Mouse (Mus musculus) neutrophil, adult 5-6 weeks (primary cell): ENCODE measurements around the gene Hps1. TPM values are rescaled to one million over a fixed set of nuclear protein-coding genes. Genes with fewer than 3 reads are reported as not detected.

ENCODE experiments used
- ATAC-seq: fragments of 151-379, 151-347 bp; 2 replicates; pipeline ENCODE4 v1.8.0; 2017; ENCODE audit warnings: mild to moderate bottlenecking, moderate TSS enrichment; ENCODE audit not compliant: insufficient number of reproducible peaks, poor library complexity, low FRiP score, severe bottlenecking; ENCODE audit errors: extremely low read depth
- total RNA-seq: library from RNA; stranded (forward); fragments of 200-1000 nt; gene quantifications from 2 replicates; pipeline ENCODE4 v1.2.3, GENCODE M21; 2017

Hps1 gene
- total RNA-seq, 1 experiment from 2014 or later = 24.7 TPM

DNA sequence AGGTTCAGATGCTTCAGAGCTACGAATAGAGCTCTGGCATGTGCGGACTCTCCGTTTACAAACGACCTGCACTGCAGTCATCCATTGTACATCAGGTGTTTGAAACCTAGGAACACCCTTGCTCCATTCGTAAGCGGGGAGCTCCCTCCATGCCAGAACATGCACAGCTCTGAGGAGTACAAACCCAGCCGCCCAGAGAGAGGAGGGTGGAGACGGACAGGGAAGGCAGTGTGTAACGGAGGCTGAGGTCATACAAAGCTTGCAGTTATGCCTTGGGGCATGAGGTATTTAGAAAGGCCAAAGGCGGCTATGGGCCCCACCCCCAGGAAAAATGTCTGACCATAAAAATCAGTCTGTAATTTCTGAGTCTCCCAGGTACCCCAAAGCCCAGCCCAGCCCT, 15.4 kb downstream of the Hps1 start:
- no peak for ATAC-seq

DNA sequence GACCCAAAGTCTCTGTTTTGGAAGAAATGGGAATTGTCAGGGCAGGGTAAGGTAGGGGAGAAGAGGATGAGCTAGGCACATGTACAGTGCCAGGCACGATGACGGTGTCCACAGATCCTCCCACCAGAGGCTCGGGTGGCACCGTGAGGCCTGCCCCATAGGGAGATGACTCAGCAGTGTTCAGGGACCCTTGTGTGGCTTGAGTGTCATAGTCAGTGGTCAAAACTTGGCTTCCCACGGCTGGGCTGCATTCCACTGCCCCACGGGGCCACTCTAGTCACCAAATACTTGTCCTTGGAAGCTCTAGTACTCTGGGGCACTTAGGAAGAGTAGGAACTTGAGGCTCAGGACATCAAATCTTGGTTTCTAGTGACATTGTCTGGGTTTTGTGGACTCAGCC, 23.1 kb downstream of the Hps1 start:
- no peak for ATAC-seq

DNA sequence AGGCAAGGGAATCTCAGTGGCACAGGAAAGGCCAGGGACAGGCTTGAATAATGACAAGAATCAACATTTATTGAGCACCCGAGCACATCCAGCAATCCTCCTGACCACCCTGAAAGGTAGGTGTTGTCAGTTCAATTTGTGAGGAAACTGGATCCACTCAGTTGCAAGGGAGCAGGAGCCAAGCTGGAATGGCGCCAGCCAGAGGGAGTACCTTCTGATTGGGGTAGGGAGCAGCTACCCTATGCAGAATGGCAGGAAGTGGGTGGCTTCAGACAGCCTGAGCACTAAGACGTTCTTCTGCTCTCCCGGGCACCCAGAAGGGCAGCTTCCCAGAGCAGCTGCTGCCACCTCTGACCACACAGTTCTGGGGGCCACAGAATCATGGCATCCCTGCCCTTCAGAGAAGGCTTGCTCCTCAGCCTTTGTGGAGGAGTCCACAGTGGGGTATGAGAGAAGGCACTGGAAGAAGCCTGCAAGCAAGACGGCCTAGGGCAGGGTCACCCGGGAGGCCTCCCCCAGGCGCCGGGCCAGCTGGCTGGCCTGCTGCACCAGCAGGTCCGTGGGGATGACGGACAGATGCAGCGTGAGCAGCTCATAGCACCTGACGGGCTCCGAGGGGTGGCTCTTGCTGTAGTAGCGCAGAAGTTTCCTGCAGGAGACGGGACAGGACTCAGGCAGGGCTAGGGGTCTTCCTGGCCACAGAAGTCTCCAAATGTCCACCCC, 24.5 kb downstream of the Hps1 start:
- no peak for ATAC-seq

DNA sequence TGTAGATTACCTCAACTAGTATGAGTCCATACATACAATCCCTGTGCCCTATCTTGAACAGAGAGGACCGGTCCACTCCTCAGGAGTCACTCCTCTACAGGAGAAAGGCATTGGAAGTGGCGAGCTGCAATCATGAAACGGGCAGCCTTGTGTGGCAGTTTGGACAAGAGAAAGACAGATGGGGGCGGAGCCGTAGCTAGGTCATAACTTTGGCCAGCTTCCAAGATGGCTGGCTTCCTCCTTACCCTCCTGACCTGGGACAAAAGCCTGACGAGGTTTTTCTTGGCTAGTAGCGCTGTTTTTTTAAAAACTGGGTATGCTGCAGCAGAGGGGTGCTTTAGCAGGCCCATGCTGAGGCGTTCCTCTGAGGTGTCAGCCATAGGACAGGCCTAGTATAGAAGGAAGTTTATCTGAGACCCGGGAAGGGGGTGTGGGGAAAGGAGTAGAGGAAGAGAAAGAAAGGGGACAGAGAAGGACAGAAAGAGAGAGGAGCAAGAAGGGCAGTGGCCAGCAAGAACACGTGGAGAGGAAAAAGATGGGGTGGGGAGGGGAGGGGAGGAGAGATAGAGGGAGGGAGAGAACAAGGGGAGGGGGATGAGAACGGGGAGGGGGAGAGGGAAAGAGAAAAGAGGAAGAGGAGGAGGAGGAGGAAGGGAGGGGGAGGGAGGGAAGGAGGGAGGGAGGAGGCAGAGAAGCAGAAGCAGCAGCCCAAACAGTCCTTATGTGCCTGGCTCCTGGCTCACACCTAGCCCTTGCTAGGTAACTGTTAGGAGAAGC, 26.4 kb downstream of the Hps1 start:
- peak; percentile 71 for ATAC-seq

DNA sequence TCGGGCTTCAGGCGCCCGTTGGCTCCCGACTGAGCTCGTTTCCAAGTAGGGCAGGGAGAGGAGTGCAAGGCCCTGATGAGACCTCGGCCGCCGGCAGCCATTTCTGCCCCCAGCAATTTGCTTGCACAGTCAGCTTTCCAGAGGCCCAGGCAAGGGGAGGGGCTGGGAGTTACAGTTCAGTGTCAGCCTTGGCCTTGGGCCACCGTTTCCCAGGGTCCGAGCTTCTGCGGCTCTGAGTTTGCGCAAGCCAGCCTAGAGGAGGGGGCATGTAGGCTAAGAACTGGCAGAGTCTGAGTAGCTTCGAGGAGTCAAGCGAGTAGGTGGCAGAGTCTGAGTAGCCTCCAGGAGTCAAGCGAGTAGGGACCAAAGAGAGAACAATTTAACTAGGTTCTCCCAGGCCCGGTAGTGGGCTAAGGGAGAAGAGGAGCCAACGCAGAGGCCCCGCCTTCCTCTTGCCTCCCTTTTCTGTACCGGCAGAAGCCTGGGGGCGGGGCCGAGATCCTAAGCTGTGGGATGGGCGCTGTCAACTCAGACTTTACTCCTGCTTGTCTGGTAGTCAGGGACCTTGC, 27.3 kb downstream of the Hps1 start, which contains the start of gene Pyroxd2:
Gene Pyroxd2, minus strand, starts transcription at position 413 of the 569 bp plus-strand sequence.
- peak; percentile 27 for ATAC-seq

DNA sequence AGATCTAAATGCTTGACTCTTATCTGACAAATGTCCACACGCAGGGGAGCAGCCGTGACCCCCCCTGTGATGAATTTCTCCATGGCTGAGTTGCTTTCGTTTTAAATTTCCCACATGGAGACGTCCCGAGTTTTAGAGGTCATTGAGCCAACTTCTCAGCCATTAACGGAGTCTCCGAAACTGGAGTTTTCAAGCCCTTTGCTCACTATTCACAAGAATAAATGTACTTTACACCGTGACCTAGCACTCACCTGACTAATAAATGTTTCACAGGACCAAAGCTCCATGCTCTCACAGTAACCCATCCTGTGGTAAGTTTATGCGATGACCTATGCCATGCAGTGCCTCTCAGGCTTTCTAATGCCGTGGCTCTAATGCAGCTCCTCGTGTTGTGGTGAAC, 29.6 kb downstream of the Hps1 start:
- no peak for ATAC-seq

GRCm38 (mm10) chr19:42746702-42747101, 33.1 kb downstream of the Hps1 start:
- ATAC-seq = no peak

- ATAC-seq = no peak
These were observed 33.9 kb downstream of the Hps1 start for GRCm38 (mm10) chr19:42745869-42746224.

- ATAC-seq = no peak
These were observed 34.5 kb downstream of the Hps1 start for GRCm38 (mm10) chr19:42745084-42745868.

DNA sequence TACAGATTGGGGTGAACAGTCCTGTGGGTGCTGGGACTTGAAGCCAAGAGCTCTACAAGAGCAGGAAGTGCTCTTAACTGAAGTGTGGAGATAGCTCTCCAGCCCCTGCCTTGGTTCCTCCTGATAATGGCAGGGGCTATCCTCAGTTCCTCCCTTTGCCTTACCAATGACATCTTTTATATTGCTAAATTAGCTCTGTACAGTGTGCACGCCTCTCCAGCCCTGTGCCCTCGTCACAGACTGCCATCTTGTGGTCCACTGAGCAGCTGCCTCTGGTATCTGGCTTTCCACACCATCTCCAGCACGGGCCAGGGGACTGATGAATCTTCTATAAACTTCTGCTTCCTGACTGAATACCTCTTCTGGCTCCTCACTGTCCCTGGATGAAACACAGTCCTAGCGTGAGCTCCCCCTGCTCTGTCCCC, 35.6 kb downstream of the Hps1 start:
- no peak for ATAC-seq

GRCm38 (mm10) chr19:42743261-42743660, 36.5 kb downstream of the Hps1 start:
- ATAC-seq = no peak

DNA sequence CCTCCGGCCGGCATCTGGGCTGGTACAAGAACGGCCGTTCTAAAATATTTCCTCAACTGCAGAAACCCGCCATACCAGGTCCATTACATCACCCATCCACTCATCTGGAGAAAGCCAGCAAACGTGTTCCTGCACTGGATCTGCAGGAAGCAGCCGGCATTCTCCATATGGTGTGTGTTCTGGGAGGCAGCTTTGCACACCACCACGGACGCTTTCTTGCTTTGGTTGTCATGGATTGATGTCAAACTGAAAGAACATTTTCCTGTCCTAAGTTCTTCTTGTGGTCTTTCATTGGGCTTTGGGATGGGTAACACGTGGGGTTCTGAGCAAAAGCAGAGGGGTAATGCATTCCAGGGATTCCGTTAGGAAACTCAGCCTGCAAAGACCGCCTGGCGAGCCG, 37.9 kb downstream of the Hps1 start:
- ATAC-seq = no peak

- no peak for ATAC-seq
These were observed 39.4 kb downstream of the Hps1 start for GRCm38 (mm10) chr19:42740163-42740899.

GRCm38 (mm10) chr19:42739734-42740133, 40.0 kb downstream of the Hps1 start:
- no peak for ATAC-seq

DNA sequence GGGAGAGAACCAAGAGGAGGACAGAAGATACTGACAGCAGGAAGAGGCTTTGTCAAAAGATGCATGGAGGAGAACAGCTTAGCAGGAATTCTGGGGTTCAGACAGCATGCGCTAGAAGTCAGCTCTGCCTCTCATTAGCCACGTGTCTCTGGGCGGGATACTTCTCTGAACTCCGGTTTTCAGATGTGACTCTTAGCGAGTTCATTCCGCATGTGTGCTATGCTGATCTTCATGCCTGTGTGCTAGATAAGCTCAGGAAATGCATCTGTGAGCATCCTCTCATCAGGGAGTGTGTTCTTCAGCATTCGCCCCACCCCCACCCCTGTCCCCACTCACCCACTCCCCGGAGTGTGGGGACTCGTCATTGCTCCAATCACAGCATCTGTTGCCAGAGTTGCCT, 42.0 kb downstream of the Hps1 start:
- no peak for ATAC-seq

DNA sequence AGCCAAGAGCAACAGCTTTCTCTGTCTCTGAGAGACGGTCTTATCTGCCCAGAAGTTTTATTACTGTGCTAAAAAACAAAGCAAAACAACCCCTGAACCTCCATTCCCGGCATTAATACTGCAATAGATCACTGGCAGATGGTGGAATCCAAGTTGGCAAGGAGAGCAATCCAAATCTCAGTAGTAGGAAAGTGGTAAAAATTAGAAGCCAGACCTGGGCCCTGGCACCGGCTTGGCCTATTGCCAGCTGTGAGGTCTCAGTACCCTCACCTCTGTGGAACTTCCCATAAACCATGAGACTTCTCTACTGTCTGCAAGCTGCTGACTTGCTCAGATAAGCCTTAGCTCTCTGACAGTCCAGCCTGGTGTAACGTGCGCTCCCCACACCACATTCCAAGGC, 44.8 kb downstream of the Hps1 start:
- ATAC-seq = no peak

DNA sequence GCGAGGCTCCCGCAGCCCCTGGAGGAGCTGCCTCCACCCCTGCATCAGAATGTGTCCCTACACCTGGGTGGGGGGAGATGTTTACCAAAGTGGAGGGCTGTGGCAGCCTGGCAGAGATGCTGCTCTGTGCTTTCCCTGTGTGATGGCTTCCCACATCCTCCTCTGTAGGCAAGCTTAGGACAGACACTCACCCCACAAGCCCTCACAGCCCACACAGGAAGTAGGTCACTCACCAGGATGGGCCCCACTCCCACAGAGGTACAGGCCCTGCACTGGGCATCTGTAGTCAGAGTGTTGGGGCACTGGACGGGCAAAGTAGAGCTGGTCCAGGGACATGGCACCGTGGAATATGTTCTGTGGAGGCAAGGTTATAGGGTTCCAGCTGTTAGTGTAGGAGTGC, 52.4 kb downstream of the Hps1 start:
- ATAC-seq = no peak

- ATAC-seq = no peak
These were observed 53.0 kb downstream of the Hps1 start for GRCm38 (mm10) chr19:42726766-42727165.

DNA sequence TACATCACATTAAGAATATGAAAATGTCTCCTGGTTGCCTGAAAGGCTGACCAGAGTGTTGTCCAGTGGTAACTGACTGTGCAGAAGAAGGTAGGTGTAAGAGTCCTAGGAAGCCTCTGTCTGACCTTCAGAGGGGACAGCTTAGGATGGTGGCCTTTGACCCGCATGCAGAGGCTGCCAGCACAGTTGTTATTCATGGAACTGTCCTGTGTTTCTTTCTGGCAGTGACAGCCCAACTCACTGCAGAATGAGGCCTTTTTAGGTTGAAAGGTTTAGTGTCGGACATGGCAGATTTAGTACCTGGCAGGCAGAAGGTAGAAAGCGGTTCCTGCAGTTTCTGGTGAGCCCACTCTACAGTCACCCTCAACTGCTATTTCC, 53.8 kb downstream of the Hps1 start:
- ATAC-seq = no peak
